Mouse (Mus musculus) myocyte (in vitro differentiated cells): ENCODE measurements around the gene Btrc.

Experiments used
- POLR2AphosphoS2 ChIP-seq: IDR thresholded peaks from one replicate; pipeline ENCODE4 v1.6.1; 2011; ENCODE audit warnings: low read depth, control low read depth; ENCODE audit not compliant: insufficient read length
- USF1 ChIP-seq: IDR thresholded peaks from one replicate; pipeline ENCODE4 v1.6.1; 2011; ENCODE audit warnings: low read depth, mild to moderate bottlenecking, control low read depth, moderate library complexity

DNA sequence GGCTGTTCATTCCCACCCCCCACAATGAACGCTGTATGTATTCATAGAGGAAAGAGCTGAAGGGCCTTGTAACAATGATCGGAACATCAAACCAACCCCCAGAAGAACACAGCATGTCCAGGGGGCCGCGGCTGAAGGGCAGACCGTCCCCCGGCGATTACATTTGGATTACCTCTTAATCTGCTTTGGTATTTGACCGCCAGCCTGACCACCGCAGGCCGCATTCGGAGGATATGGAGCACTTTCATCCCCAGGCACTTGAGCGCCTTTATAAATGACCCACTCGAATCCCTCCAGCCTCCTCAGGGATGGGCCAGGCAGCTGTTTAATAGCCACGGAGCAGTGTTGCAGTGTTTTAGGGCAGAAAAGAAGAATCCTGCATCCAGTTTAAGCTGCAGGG, 203.8 kb downstream of the Btrc start:
- TF ChIP-seq USF1 (no peak), POLR2AphosphoS2 (no peak)
